Mouse (Mus musculus): ENCODE results near the gene Hmgn3. TPM values are rescaled to one million over a fixed set of nuclear protein-coding genes. Genes with fewer than 3 reads are reported as not detected.
A peak's percentile ranks its signal among the peaks of the same experiment; 100 is the strongest.
"Not testable (repeated sequence)": the region's sequence is repeated elsewhere in the genome, so short reads cannot be mapped to it uniquely, and the experiment has no call there.

Gene Hmgn3
- 10 to 100 TPM; 10.6 to 10.8 TPM for total RNA-seq (2021)

GRCm38 (mm10) chr9:83146446-83147188, at the start of gene Hmgn3:
Gene Hmgn3 (minus strand): TSS chr9:83146685.
- intact Hi-C loops (cut with DNase I): loop anchor here (2.0 kb wide), 1 partner anchor 172 kb away; the partner anchor contains the start of gene Phip
- peak; percentile 82 to 84 for DNase-seq

DNA sequence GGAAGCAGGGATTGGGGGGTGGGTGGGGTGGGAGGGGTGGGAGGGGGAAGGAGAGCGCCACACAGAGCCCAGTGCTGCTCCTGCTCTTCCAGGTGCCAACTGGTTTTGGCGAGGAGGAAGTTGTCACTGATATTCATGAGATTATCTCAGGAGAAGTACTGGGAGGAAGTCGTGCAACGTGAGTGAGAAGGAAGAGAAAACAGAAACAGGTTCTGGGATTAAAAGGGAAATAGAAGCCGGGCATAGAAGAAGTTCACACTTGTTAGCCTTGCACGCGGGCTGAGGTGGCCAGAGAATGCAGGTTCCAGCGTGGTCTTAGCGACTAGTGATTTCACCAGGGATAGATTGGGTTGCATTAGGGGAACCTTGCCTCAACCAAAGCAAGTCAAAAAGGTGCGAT, 49.3 kb upstream of the Hmgn3 start:
- no peak for DNase-seq
- intact Hi-C loops (cut with DNase I): no loop called here

GRCm38 (mm10) chr9:83195007-83195406, 48.5 kb upstream of the Hmgn3 start:
- intact Hi-C loops (cut with DNase I): no loop called here
- DNase-seq: no peak

DNA sequence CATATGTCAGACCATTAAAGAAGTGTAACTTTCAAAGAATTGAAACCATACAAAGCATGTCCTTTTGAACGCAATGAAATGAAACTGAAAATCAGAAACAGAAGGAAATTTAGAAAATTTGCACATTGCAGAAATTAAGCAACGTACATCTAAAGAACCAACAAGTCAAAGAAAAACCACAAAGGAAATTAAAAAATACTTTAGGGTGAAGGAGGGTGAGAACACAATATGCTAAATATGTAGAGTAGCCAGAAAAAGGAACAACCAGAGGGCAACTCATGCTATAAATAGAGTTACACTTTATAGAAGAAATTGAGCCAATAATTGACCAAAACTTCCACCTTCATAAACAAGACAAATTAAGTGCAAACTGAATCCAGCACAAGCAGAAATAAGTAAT, 41.3 kb upstream of the Hmgn3 start:
- intact Hi-C loops (cut with DNase I): no loop called here
- no peak for DNase-seq

DNA sequence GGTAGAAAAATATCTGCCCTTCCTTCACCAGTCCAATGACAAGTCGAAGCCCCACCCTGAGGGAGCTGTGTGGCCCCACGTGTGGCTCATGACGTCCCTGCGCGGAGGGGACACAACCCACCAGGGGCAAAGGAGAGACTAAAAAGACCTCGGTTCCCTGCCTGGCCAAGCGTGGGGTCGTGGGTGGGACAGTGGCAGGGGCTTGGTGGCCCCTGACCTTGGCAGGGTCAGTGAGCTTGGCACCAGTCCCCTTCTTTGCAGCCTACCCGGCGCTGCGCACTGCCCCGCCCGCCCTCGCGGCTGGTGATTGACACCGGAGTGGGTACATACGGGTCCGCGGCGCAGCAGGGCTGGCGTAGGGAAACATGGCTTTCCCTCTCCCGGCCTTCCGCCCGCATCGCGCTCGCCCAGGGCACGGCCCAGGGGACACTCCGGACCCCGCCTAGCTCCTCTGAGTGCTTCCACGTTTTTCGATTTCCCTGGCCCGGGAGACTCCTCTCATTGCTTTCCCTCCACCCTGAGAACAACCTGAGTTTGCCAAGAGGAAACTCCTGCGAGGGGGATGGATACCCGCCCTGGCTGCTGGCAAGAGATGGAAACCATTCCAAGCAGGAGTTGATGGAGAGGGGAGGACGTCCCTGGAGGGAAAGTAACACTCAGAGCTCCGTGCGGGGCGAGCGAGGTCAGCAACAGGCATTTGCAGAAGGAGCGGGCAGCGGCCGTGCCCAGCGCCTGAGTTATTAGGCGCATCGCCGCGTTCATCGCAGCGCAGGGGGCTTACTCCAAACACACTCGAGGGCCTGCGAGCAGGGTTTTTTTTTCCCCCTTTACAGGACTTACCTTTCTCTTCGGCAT, 667 bp downstream of the Hmgn3 start:
- intact Hi-C loops (cut with DNase I): loop anchor here (2.0 kb wide), 1 partner anchor 171 kb away; the partner anchor contains the start of gene Phip
- DNase-seq: peak; percentile 46 to 60

DNA sequence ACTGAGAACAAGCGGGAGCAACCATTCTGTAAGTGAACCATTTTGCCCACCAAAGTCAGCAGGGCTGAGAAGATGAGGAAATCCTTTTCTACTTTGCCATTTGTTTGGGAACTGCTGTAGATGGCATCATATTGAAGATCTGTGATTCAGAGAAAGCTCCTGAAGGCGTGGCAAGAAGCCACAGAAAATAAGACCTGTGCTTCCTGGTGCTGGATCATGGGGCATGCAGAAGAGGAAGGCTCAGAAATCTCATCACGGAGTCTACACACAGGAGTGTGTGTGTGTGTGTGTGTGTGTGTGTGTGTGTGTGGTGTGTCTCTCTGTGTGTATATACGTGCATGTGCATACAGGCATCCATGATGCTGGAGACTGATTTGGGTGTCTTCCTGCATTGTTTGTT, 16.7 kb downstream of the Hmgn3 start:
- DNase-seq: no peak
- intact Hi-C loops (cut with DNase I): no loop called here

DNA sequence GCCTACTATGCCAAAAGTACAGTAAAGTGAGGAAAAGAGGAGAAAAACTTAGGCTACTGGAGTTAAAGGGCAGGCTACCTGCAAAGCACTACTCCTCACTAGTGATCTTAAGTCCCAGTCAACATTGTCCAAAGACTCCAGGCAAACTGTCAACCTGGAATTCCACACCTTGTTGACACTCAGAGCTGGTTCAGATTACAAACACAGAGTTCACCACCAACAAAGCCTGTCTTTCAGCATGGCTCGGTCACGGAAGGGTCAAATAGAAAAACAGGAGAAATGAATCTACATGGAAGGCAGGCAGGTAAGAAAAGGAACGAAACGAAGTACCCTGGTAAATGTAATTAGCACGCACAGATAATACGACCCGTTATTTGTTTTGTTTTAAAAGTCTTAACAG, 18.6 kb downstream of the Hmgn3 start:
- no peak for DNase-seq
- intact Hi-C loops (cut with DNase I): no loop called here

GRCm38 (mm10) chr9:83126482-83126881, 20.0 kb downstream of the Hmgn3 start:
- DNase-seq; intact Hi-C loops (cut with DNase I): not testable (repeated sequence)

DNA sequence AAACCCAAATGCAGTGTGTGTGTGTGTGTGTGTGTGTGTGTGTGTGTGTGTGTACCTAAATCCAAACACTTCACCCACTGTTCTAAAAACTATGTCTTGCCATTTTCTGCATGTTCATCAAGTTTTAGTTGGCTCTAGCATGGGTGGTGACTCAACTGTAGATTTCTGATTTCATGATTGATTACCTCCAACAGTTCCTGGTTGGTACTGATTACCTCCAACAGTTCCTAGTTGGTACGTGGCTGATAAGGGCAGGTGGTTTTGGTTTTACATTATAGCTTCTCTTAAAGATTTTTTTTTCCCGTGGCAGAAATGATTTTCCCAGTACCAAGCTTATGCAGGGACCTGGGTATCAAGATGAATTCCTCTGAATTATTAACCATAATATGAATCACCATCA, 27.3 kb downstream of the Hmgn3 start:
- DNase-seq: no peak
- intact Hi-C loops (cut with DNase I): no loop called here

DNA sequence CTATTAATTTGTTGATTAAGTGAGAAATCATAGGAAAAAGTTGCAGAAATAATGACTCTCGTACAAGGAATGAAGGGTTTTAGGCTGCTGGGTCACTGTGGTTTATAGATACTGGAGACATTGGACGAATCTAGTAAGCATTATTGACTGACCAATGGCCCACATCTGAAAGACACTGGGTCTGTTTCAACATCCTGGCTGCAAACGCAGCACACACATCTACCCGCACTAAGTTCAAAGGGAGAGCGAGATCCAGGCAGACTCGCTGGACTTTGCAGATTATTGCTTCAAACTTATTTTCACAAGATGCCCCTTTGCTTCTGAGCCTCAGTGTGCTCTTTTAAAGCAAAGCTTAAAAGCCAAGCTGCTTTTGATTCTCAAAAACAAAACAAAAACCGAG, 29.0 kb downstream of the Hmgn3 start:
- intact Hi-C loops (cut with DNase I): no loop called here
- no peak for DNase-seq

DNA sequence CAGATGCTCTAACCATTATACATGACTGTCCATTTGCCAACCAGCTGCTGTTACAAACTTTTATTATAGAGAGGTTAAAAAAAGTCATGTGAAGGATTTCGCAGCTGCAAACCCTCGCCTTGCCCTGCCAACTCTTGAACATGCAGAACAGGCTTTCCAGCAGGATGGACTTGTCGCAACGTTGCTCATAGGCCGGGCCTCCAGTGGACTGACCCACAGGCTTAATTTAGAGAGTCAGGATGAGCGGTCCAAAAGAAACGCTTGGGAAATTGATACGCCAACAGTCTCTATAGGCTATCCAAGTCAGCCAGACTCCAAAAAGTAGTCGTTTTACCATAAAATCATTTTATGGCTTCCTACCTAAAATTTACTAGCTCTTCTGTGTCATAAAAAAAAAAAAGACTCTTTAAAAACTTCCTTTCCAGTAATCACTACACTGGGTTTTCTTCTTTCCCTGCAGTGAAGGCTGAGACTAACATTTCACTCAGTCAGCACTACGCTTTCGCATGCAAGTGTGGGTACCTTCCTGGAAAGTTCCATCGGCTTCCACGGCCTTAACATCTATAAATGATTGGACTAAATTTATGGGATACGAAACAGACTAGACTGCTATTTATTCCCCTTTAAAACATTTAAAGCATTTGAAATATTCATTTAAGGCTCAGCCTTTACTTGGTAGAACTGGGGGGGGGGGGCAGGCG, 29.6 kb downstream of the Hmgn3 start:
- DNase-seq: no peak
- intact Hi-C loops (cut with DNase I): no loop called here

DNA sequence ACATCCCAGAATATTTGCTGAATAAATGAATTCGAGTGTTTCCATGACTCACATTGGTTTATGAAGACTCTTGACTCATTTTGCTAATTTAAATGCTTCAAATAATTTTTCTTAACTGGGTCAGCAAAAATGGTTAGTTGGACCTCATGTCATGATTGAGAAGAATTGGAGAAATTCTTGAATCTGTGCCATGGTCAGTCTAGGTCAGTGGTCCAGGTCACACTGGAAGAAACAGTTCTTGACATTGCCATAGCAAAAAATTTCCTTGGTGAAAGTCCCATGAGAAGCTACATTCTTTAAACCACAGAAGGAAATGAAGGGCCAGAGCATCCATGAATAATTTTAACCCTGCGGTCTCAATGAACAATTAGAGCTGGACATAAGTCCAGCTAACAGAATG, 30.8 kb downstream of the Hmgn3 start:
- intact Hi-C loops (cut with DNase I): no loop called here
- no peak for DNase-seq

DNA sequence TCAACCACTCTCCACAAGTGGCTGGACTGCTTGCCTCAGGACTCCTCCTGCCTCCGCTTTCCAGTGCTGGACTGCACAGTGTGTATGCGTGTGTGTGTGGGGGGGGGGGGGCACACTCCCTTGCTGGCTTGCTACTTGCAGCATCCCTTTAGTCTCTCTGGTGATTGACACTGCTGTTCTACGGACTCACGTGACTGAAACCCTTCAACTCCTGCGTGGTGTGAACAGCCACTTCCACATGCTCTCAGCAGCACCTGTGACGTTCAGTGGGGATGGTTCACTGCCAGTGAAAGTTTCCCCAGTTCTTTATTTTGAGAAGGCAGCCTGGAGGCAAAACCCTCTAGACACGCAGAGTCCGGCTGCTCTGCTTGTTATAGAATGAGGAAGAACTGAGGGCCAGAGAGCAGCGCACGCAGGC, 32.7 kb downstream of the Hmgn3 start:
- intact Hi-C loops (cut with DNase I): no loop called here
- no peak for DNase-seq

DNA sequence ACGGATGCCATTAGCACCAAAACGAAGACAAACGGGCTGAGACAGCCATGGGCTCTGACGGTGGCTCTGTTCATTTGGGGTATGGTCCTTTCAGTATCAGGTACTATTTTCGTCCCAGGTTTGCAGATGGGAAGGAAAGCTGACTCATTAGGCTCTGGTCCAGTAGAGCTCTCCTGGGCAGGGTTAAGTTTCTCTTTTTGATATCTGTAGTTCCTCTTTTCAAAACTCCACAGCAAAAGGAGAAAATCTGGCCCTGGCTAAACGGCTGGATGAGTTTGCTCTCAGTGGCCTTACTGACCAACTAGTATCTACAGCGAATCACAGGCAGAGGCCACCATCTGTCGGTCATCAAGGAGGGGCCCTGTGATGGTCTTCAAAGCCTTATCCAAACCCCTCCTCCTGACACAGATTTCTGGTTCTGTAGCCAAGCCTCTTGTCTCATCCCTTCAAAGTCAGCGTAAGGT, 34.1 kb downstream of the Hmgn3 start:
- intact Hi-C loops (cut with DNase I): no loop called here
- peak in 1 of 2 experiments; percentile 2 for DNase-seq

DNA sequence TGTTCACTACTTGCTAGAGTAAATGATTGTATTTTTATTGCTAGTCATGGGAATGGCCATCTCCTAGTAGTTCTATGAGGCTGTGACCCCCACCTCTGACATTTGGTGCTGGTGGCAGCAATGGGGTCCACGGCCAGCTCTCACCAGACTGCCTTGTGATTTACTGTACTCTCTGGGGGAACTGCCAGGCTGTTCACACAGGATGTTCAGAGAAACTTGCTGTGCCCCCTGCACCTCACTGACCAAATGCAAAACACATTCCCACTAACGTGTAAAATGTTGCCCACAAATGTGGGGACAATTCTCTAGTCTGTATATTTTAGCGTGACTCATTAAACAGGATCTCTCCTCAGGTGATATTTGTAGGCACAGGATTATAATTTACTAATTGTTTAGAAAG, 34.7 kb downstream of the Hmgn3 start:
- intact Hi-C loops (cut with DNase I): no loop called here
- DNase-seq: no peak

DNA sequence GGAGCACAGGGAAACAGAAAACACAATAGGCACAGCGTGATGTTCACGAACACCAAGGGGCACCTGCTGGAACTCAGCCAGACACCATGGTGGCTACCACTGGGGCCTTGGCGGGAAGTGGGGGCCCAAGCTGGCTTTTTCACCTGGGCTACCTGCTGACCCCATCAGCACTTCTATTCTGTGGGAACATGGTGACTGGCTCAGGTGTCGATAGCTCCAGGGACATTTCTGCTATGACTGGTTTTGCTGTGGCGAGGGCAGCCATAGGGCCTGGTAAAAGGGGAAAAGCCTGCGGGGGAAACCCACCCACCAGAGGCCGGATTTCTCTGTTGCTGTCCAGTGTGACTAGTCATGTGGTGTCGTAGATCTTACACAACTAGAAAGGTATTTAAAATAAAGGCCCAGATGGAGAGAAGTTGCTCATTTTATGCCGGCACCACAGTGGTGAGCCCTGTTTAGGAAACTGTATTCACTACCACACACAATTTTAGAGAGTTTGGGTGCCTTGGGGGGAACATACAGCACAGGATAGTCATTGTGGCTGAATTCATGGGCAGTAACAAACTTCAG, 35.3 kb downstream of the Hmgn3 start:
- DNase-seq: no peak

GRCm38 (mm10) chr9:83110406-83111116, 35.9 kb downstream of the Hmgn3 start:
- intact Hi-C loops (cut with DNase I): no loop called here
- DNase-seq: no peak

More for the DNA sequence above, 35.3 kb downstream of the Hmgn3 start:
- intact Hi-C loops (cut with DNase I): no loop called here

DNA sequence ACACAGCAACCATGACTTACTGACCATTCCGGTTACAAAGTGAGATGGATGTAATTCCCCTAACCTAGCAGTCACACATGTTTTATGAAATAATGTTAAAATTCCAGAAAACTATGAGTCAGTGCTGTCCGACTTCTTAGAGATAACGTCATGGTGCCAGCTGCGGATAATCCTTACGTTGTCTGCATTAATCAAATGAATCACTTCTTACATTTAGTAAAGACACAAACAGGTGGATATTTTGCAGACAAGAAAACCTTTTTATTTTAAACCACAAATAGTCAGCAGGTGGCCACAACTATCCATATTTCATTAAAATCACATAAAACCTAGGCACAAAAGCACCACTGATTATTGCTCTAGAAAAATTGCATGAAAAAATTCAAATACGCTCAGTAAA, 36.8 kb downstream of the Hmgn3 start:
- no peak for DNase-seq
- intact Hi-C loops (cut with DNase I): no loop called here

GRCm38 (mm10) chr9:83108821-83109220, 37.7 kb downstream of the Hmgn3 start:
- intact Hi-C loops (cut with DNase I): no loop called here
- DNase-seq: no peak

GRCm38 (mm10) chr9:83103785-83104184, 42.7 kb downstream of the Hmgn3 start:
- intact Hi-C loops (cut with DNase I): no loop called here
- DNase-seq: no peak

All from heart, postnatal 36 days (tissue).